Mouse (Mus musculus) liver, embryonic 16.5 days (tissue): ENCODE measurements around the gene Rad9a. TPM values are rescaled to one million over a fixed set of nuclear protein-coding genes. Genes with fewer than 3 reads are reported as not detected.

Experiments used
- ATAC-seq: fragments of 200-750 bp; cut with Nextera tagmentation; 2 replicates; pipeline ENCODE4 v1.8.0; 2017; ENCODE audit warnings: low read depth, mild to moderate bottlenecking, moderate number of reproducible peaks, moderate library complexity
- H3K27ac ChIP-seq: fragments of 300-500 bp; sonication (generic); 2 replicates; pipeline ENCODE4 v1.5.1; 2014; ENCODE audit warnings: mild to moderate bottlenecking, low read length
- H3K27me3 ChIP-seq: fragments of 300-500 bp; sonication (generic); 2 replicates; pipeline ENCODE4 v1.6.1; 2014; ENCODE audit warnings: low read depth, low read length, mixed read lengths; ENCODE audit not compliant: control insufficient read depth, insufficient read depth
- H3K36me3 ChIP-seq: fragments of 300-500 bp; sonication (generic); 2 replicates; pipeline ENCODE4 v1.6.1; 2014; ENCODE audit warnings: mild to moderate bottlenecking; ENCODE audit not compliant: control insufficient read depth, insufficient read depth
- H3K4me1 ChIP-seq: fragments of 300-500 bp; sonication (generic); 2 replicates; pipeline ENCODE4 v1.6.1; 2014; ENCODE audit warnings: low read depth, low read length, mixed read lengths; ENCODE audit not compliant: control insufficient read depth
- H3K4me2 ChIP-seq: fragments of 300-500 bp; sonication (generic); 2 replicates; pipeline ENCODE4 v1.6.1; 2014; ENCODE audit warnings: low read depth, low read length, mixed read lengths
- H3K4me3 ChIP-seq: fragments of 300-500 bp; sonication (generic); 2 replicates; pipeline ENCODE4 v1.5.1; 2014; ENCODE audit warnings: low read depth, mild to moderate bottlenecking, low read length
- H3K9ac ChIP-seq: fragments of 300-500 bp; sonication (generic); 2 replicates; pipeline ENCODE4 v1.6.1; 2014; ENCODE audit warnings: low read depth, low read length
- H3K9me3 ChIP-seq: fragments of 300-500 bp; sonication (generic); replicated peaks from 2 replicates; pipeline ENCODE4 v1.6.1; 2016; ENCODE audit warnings: low read length; ENCODE audit not compliant: control insufficient read depth
- WGBS: fragments of 180-500 bp; shearing (Covaris S2); extraction: QIAGEN DNeasy Blood & Tissue Kit; methylation state at CpG from one replicate; pipeline ENCODE4 v1.1.7; 2014; ENCODE audit not compliant: insufficient replicate concordance; 5-methylcytosine and 5-hydroxymethylcytosine counted together
- polyA plus RNA-seq: library from polyadenylated mRNA; unstranded; fragments of >200 nt; fragmentation: Nextera tagmentation; extraction: Ambion mirVana; gene quantifications from 2 replicates; pipeline ENCODE4 v1.2.1, GENCODE M21; 2015

The Rad9a gene
- polyA plus RNA-seq, 1 experiment from 2014 or later: 14.2 TPM

DNA sequence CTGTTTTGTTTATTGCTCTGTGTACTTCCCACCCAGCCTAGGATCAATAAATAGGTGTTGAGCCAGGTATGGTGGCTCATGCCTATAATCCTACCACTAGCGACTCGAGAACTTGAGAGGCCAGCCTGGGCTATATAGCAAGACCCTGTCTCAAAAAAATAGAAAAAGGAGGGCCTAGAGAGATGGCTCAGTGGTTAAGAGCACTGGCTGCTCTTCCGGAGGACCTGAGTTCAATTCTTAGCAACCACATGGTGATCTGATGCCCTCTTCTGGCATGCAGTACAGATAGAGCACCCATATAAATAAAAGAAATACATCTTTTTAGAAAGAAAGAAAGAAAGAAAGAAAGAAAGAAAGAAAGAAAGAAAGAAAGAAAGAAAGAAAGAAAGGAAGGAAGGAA is 1.7 kb upstream of the Rad9a start:
- no peak overlapping the region for H3K4me2 ChIP-seq

DNA sequence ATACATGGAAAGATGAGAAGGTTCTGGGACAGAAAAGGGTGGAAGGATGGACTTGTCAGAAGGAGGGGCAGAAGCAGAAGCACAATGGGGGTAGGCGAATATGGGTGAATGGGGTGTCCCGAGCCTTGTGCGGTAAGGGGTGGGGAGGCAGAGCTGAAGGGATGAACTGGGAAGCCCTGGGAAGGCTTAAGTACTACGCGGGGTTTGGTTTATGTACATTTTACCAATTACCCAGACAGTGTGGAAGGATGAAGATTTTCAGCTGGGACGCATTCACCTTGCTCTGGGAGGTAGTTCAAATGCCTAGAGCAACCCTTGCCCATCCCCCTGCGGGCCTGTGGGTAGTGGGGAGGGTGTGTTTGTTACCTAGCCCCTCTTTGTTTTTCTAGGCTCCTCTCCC is 687 bp upstream of the Rad9a start:
- Histone ChIP-seq H3K4me2 (peak overlapping the region; percentile 99), H3K4me1 (peaks cover 24% of the 10 kb centered on the region), H3K4me3 (peak overlapping the region; percentile 75), H3K9me3 (no peaks in the 10 kb centered on the region), H3K27ac (peak overlapping the region; percentile 74; the same call in 1 of the 2 replicates), H3K27me3 (peaks cover 8% of the 10 kb centered on the region), H3K9ac (peak overlapping the region; percentile 76; the same call in 1 of the 2 replicates), H3K36me3 (0 out of 2 replicates have a peak, but pooled peaks cover 4% of the 10 kb centered on the region)
- WGBS: 41% methylated on average over 7 of the region's 7 CpGs
- ATAC-seq: no peak

More for the DNA sequence above, 1.7 kb upstream of the Rad9a start:
- Histone ChIP-seq H3K9me3 (no peaks in the 10 kb centered on the region), H3K27me3 (peaks cover 8% of the 10 kb centered on the region), H3K4me1 (peaks cover 21% of the 10 kb centered on the region), H3K4me3 (no peak overlapping the region), H3K36me3 (0 out of 2 replicates have a peak, but pooled peaks cover 2% of the 10 kb centered on the region), H3K27ac (no peak overlapping the region), H3K9ac (no peak overlapping the region)
- WGBS: 37% methylated on average over 3 of the region's 3 CpGs
- no peak for ATAC-seq

DNA sequence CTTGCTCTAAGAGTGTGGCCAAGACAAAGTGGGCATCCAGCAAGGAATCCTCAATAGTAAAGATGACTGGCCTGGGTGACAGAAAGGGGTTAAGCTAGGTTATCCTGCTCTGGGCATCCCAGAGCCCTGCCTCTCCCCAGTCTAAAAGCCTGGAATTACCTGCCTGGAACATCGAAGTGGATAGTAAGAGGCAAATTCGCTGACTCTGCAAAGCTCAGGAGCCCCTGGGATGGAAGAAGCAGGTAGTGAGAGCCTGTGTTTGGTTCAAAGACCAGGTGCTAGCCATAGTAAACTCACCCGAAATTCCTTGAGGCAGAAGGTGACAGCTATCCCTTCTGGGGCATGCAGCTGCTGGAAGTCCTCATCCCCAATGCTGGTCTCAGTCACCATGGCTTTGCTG is 4.3 kb downstream of the Rad9a start:
- H3K36me3 ChIP-seq: peaks cover 33% of the 10 kb centered on the region

DNA sequence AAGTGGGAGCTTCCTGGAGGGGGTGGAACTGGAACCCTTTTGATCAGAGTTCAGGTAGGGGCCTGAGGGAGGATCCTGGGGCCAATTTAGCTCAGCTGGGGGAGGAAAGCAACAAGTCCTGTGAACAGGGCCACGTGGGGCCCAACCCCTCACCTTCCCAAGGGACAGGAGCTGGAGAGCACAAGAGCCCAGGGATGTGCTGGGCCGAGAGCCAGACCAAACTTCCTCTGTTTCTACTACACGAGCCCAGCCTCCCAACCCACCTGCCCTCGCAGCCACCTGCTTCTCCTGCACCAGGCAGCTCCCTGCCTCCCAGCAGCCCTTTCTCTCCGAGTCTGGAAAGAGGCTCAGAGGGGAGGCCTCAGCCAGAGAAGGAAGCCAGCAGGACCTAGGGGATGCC is 4.9 kb downstream of the Rad9a start:
- Histone ChIP-seq H3K27ac (no peak overlapping the region), H3K9me3 (no peaks in the 10 kb centered on the region), H3K4me1 (peaks cover 55% of the 10 kb centered on the region), H3K27me3 (no peaks in the 10 kb centered on the region), H3K4me3 (no peak overlapping the region), H3K36me3 (peaks cover 33% of the 10 kb centered on the region), H3K4me2 (no peak overlapping the region), H3K9ac (no peak overlapping the region)
- 40% methylated on average over 5 of the region's 5 CpGs for WGBS
- ATAC-seq: no peak

More for the DNA sequence above, 4.3 kb downstream of the Rad9a start:
- ATAC-seq: no peak
- peaks cover 60% of the 10 kb centered on the region for H3K4me1 ChIP-seq
- no peaks in the 10 kb centered on the region for H3K9me3 ChIP-seq
- no peaks in the 10 kb centered on the region for H3K27me3 ChIP-seq
- H3K9ac ChIP-seq: no peak overlapping the region
- H3K4me2 ChIP-seq: no peak overlapping the region
- WGBS: 57% methylated on average over 3 of the region's 3 CpGs
- peak overlapping the region; percentile 46; the same call in 1 of the 2 replicates for H3K27ac ChIP-seq
- no peak overlapping the region for H3K4me3 ChIP-seq

DNA sequence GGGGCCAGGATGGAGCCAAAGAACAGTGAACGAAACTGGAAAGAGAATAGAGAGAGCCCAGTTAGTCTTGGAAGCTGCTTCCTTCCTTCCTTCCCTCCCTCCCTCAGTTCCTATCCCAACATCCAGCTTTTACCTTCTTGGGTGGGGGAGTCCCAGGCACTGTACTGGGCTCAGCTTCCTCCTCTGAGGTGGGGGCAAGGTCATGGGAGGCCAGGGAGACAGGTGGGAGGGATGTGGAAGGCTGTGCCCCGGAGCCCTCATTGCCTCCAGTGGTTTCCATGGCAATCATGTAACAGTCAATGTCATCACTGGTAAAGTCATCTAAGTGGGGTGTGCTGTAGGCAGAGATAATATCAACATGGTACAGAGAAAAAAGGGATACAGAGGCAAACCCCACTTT is 5.4 kb downstream of the Rad9a start:
- no peak overlapping the region for H3K9ac ChIP-seq
- H3K27ac ChIP-seq: no peak overlapping the region
- H3K4me2 ChIP-seq: no peak overlapping the region
- H3K4me1 ChIP-seq: peaks cover 60% of the 10 kb centered on the region
- H3K36me3 ChIP-seq: peaks cover 33% of the 10 kb centered on the region
- ATAC-seq: no peak
- WGBS: 55% methylated on average over 2 of the region's 2 CpGs
- no peaks in the 10 kb centered on the region for H3K9me3 ChIP-seq
- no peaks in the 10 kb centered on the region for H3K27me3 ChIP-seq
- no peak overlapping the region for H3K4me3 ChIP-seq

DNA sequence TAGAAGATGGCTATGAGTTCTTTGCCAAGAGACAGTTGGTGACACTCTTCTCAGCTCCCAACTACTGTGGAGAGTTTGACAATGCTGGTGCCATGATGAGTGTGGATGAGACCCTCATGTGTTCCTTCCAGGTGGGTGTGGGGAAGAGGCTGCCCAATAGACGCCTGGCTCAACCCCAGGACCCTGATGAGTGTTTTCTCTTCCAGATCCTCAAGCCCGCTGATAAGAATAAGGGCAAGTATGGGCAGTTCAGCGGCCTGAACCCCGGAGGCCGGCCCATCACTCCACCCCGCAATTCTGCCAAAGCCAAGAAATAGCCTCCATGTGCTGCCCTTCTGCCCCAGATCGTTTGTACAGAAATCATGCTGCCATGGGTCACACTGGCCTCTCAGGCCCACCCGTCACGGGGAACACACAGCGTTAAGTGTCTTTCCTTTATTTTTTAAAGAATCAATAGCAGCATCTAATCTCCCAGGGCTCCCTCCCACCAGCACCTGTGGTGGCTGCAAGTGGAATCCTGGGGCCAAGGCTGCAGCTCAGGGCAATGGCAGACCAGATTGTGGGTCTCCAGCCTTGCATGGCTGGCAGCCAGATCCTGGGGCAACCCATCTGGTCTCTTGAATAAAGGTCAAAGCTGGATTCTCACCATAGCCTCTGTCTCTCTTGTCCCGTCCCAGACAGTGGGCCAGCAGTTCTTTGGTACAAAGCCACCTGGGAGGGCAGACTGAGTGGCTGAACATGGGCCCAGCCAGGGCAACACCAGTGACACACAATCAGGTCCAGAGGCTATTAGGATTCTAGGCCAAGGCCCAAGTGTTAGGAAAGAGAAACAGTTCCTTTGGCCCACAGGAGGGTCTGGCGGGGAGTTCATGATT is 6.4 kb downstream of the Rad9a start:
- Histone ChIP-seq H3K4me3 (no peak overlapping the region), H3K27me3 (no peaks in the 10 kb centered on the region), H3K4me2 (no peak overlapping the region), H3K36me3 (peaks cover 33% of the 10 kb centered on the region), H3K9me3 (no peaks in the 10 kb centered on the region), H3K9ac (no peak overlapping the region), H3K27ac (peak overlapping the region; percentile 7; the same call in 1 of the 2 replicates), H3K4me1 (peaks cover 59% of the 10 kb centered on the region)
- 76% methylated on average over 12 of the region's 12 CpGs for WGBS
- no peak for ATAC-seq

DNA sequence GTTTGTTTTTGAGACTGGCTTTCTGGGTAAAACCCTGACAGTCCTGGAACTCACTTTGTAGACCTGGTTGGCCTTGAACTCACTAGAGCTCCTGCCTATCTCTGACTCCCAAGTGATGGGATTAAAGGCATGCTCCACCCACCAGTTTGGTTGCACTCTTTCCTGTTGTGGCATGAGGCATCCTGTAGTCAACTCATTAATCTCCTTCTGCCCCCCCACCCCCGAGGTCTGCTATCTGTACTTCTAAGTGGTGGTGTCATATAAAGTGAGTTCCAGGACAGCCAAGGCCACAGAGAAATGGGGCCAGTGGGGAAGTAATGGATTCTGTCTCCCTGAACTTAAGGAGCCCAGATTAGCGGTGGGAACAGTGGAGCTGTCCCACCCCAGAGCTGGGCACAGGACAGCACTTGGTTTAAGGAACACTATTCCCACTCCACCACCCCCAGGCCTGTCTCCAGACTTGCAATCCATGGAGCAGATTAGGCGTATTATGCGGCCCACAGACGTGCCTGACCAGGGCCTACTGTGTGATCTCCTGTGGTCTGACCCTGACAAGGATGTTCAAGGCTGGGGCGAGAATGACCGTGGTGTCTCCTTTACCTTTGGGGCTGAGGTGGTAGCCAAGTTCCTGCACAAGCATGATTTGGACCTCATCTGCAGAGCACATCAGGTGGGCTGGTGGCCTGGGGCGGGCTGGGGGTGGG is 7.3 kb downstream of the Rad9a start:
- no peak for ATAC-seq
- Histone ChIP-seq H3K4me1 (peaks cover 56% of the 10 kb centered on the region), H3K9me3 (no peaks in the 10 kb centered on the region), H3K36me3 (peaks cover 31% of the 10 kb centered on the region), H3K27me3 (no peaks in the 10 kb centered on the region), H3K9ac (no peak overlapping the region; the same call in 1 of the 2 replicates), H3K27ac (peak overlapping the region; percentile 7; the same call in 1 of the 2 replicates), H3K4me3 (no peak overlapping the region), H3K4me2 (no peak overlapping the region)
- WGBS: 70% methylated on average over 8 of the region's 8 CpGs

DNA sequence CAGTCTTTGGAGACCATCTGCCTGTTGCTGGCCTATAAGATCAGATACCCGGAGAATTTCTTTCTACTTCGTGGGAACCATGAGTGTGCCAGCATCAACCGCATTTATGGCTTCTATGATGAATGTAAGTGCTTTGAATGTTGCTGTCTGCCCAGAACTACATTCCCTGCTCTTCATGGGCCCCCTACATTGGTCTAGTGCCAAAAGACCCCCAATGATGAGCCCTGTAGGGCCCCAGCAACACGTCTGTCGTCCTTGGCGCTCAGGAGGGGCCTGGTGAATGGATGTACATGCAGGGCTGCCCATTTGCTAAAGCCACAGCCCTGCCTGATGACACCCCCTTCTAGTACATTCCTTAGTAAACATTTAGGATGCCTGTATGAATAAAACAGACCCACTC is 8.3 kb downstream of the Rad9a start:
- ATAC-seq: no peak

More for the DNA sequence above, 8.3 kb downstream of the Rad9a start:
- Histone ChIP-seq H3K4me2 (peak overlapping the region; percentile 90), H3K9me3 (no peaks in the 10 kb centered on the region), H3K9ac (peak overlapping the region; percentile 98), H3K4me1 (peaks cover 56% of the 10 kb centered on the region), H3K4me3 (peak overlapping the region; percentile 97), H3K27me3 (no peaks in the 10 kb centered on the region), H3K36me3 (peaks cover 31% of the 10 kb centered on the region), H3K27ac (peak overlapping the region; percentile 90)
- 41% methylated on average over 6 of the region's 6 CpGs for whole genome bisulfite sequencing
